Mouse (Mus musculus): ENCODE measurements at regions not wholly inside any gene's neighbourhood (a gene's known extent, or its start where the extent isn't known, plus 50 kb on each side); places are given as distances from the start of the nearest gene placed in this dataset.

GRCm38 (mm10) chr4:152941159-152941558, 463.5 kb upstream of the Kcnab2 start:
- no peak for TF ChIP-seq CTCF (IDR thresholded peaks at IDR 0.05; ENCODE audit: low read depth, low read length)
- no peak for TF ChIP-seq POLR2A (IDR thresholded peaks at IDR 0.05; ENCODE audit: extremely low read depth, insufficient read depth, low read length)

All from liver, adult 2 months (tissue).